Mouse (Mus musculus): ENCODE measurements around the gene Irf2bp1. TPM values are rescaled to one million over a fixed set of nuclear protein-coding genes. Genes with fewer than 3 reads are reported as not detected.

Irf2bp1 gene
- 10 to 100 TPM; 53.8 to 57.2 TPM for total RNA-seq (2021)
- long read RNA-seq, transcript Irf2bp1-201 (1 exons, 2,734 nt) = major isoform, 178 of 178 reads
- long read RNA-seq, partial matches to known transcripts = 0 of 178 reads
- long read RNA-seq, other reads (novel, unspliced or antisense) = 0 of 178 reads

- peak; percentile 95 to 96 for DNase-seq (ENCODE audit: low spot score in 2 of 2)
These were observed at the start of gene Irf2bp1 for GRCm38 (mm10) chr7:19003902-19004630. Gene Irf2bp1, plus strand, starts transcription at chr7:19004044.

- peak in 1 of 2 experiments; percentile 54 for DNase-seq (ENCODE audit: low spot score in 2 of 2)
These were observed 46.1 kb upstream of the Irf2bp1 start for GRCm38 (mm10) chr7:18957569-18958383.

GRCm38 (mm10) chr7:18958384-18958766 is 45.5 kb upstream of the Irf2bp1 start:
- DNase-seq (ENCODE audit: low spot score in 2 of 2) = no peak

GRCm38 (mm10) chr7:18959446-18959845 is 44.4 kb upstream of the Irf2bp1 start:
- no peak for DNase-seq (ENCODE audit: low spot score in 2 of 2)

- no peak for DNase-seq (ENCODE audit: low spot score in 2 of 2)
These were observed 41.6 kb upstream of the Irf2bp1 start for GRCm38 (mm10) chr7:18962171-18962792.

GRCm38 (mm10) chr7:18962795-18963194 is 41.0 kb upstream of the Irf2bp1 start:
- DNase-seq (ENCODE audit: low spot score in 2 of 2) = no peak

GRCm38 (mm10) chr7:18963294-18963843 is 40.5 kb upstream of the Irf2bp1 start:
- no peak for DNase-seq (ENCODE audit: low spot score in 2 of 2)

GRCm38 (mm10) chr7:18965312-18965711 is 38.5 kb upstream of the Irf2bp1 start:
- DNase-seq (ENCODE audit: low spot score in 2 of 2) = no peak

GRCm38 (mm10) chr7:18967603-18968002 is 36.2 kb upstream of the Irf2bp1 start:
- DNase-seq (ENCODE audit: low spot score in 2 of 2) = no peak

GRCm38 (mm10) chr7:18970956-18971355 is 32.9 kb upstream of the Irf2bp1 start:
- DNase-seq (ENCODE audit: low spot score in 2 of 2) = no peak

- DNase-seq (ENCODE audit: low spot score in 2 of 2) = peak; percentile 76 to 82
These were observed 25.5 kb upstream of the Irf2bp1 start for GRCm38 (mm10) chr7:18978381-18978780.

- no peak for DNase-seq (ENCODE audit: low spot score in 2 of 2)
These were observed 17.3 kb upstream of the Irf2bp1 start for GRCm38 (mm10) chr7:18986503-18986902.

GRCm38 (mm10) chr7:18987100-18987499 is 16.7 kb upstream of the Irf2bp1 start, which contains the start of gene Nanos2:
Gene Nanos2, plus strand, starts transcription at chr7:18987400.
- DNase-seq (ENCODE audit: low spot score in 2 of 2) = no peak

GRCm38 (mm10) chr7:18987747-18988146 is 16.1 kb upstream of the Irf2bp1 start:
- no peak for DNase-seq (ENCODE audit: low spot score in 2 of 2)

GRCm38 (mm10) chr7:18988780-18989179 is 15.1 kb upstream of the Irf2bp1 start:
- DNase-seq (ENCODE audit: low spot score in 2 of 2) = no peak

GRCm38 (mm10) chr7:18989995-18990394 is 13.8 kb upstream of the Irf2bp1 start:
- no peak for DNase-seq (ENCODE audit: low spot score in 2 of 2)

GRCm38 (mm10) chr7:18990601-18991295 is 13.1 kb upstream of the Irf2bp1 start, which contains the start of gene Mypop:
Gene Mypop, plus strand, starts transcription at chr7:18991245.
- DNase-seq (ENCODE audit: low spot score in 2 of 2) = peak; percentile 100

- DNase-seq (ENCODE audit: low spot score in 2 of 2) = no peak
These were observed 12.1 kb upstream of the Irf2bp1 start for GRCm38 (mm10) chr7:18991660-18992293.

GRCm38 (mm10) chr7:18992294-18992675 is 11.6 kb upstream of the Irf2bp1 start:
- no peak for DNase-seq (ENCODE audit: low spot score in 2 of 2)

GRCm38 (mm10) chr7:18993036-18993435 is 10.8 kb upstream of the Irf2bp1 start:
- no peak for DNase-seq (ENCODE audit: low spot score in 2 of 2)

Measured in layer of hippocampus, adult 18-20 months (tissue).